Mouse (Mus musculus): ENCODE data around the gene Plb1. TPM values are rescaled to one million over a fixed set of nuclear protein-coding genes. Genes with fewer than 3 reads are reported as not detected.

Gene Plb1
- polyA plus RNA-seq, 1 experiment from 2014 or later = 4.7 TPM

GRCm38 (mm10) chr5:32394586-32394985 lies 162.1 kb downstream of the Plb1 start:
- Histone ChIP-seq H3K27me3 (no peaks in the 10 kb centered on the region), H3K36me3 (no peaks in the 10 kb centered on the region), H3K4me2 (replicated peaks) (no peak overlapping the region), H3K27ac (replicated peaks) (no peak overlapping the region), H3K4me3 (replicated peaks) (no peak overlapping the region), H3K4me1 (no peaks in the 10 kb centered on the region), H3K9me3 (replicated peaks) (no peaks in the 10 kb centered on the region), H3K9ac (no peak overlapping the region)
- ATAC-seq (ENCODE audit: insufficient number of reproducible peaks, low FRiP score, low TSS enrichment, low read depth) = no peak
- 82% methylated on average over 3 of the region's 3 CpGs for WGBS

- H3K4me2 ChIP-seq (replicated peaks) = no peak overlapping the region
- H3K9me3 ChIP-seq (replicated peaks) = no peaks in the 10 kb centered on the region
- no peaks in the 10 kb centered on the region for H3K4me1 ChIP-seq
- no peak overlapping the region for H3K9ac ChIP-seq
- WGBS = 69% methylated on average over 9 of the region's 9 CpGs
- H3K4me3 ChIP-seq (replicated peaks) = no peak overlapping the region
- no peaks in the 10 kb centered on the region for H3K36me3 ChIP-seq
- no peaks in the 10 kb centered on the region for H3K27me3 ChIP-seq
- no peak overlapping the region for H3K27ac ChIP-seq (replicated peaks)
- ATAC-seq (ENCODE audit: insufficient number of reproducible peaks, low FRiP score, low TSS enrichment, low read depth) = no peak
Observed at GRCm38 (mm10) chr5:32395101-32395892, 162.8 kb downstream of the Plb1 start.

GRCm38 (mm10) chr5:32397719-32398118 lies 165.2 kb downstream of the Plb1 start:
- Histone ChIP-seq H3K27me3 (no peaks in the 10 kb centered on the region), H3K9ac (no peak overlapping the region), H3K4me3 (replicated peaks) (no peak overlapping the region), H3K9me3 (replicated peaks) (no peaks in the 10 kb centered on the region), H3K4me1 (no peaks in the 10 kb centered on the region), H3K36me3 (no peaks in the 10 kb centered on the region), H3K4me2 (replicated peaks) (no peak overlapping the region), H3K27ac (replicated peaks) (no peak overlapping the region)
- 63% methylated on average over 3 of the region's 3 CpGs for WGBS
- no peak for ATAC-seq (ENCODE audit: insufficient number of reproducible peaks, low FRiP score, low TSS enrichment, low read depth)

GRCm38 (mm10) chr5:32400926-32401325 lies 168.4 kb downstream of the Plb1 start:
- H3K9ac ChIP-seq = no peak overlapping the region
- no peak overlapping the region for H3K4me3 ChIP-seq (replicated peaks)
- 71% methylated on average over 2 of the region's 2 CpGs for WGBS
- no peaks in the 10 kb centered on the region for H3K9me3 ChIP-seq (replicated peaks)
- peaks cover 9% of the 10 kb centered on the region; the same call in 1 of the 2 replicates for H3K4me1 ChIP-seq
- ATAC-seq (ENCODE audit: insufficient number of reproducible peaks, low FRiP score, low TSS enrichment, low read depth) = no peak
- H3K4me2 ChIP-seq (replicated peaks) = no peak overlapping the region
- H3K27me3 ChIP-seq = no peaks in the 10 kb centered on the region
- no peaks in the 10 kb centered on the region for H3K36me3 ChIP-seq
- H3K27ac ChIP-seq (replicated peaks) = no peak overlapping the region

GRCm38 (mm10) chr5:32403082-32403953 lies 170.8 kb downstream of the Plb1 start:
- H3K27ac ChIP-seq (replicated peaks) = no peak overlapping the region
- no peak overlapping the region for H3K4me2 ChIP-seq (replicated peaks)
- no peak overlapping the region for H3K4me3 ChIP-seq (replicated peaks)
- H3K9me3 ChIP-seq (replicated peaks) = no peaks in the 10 kb centered on the region
- 70% methylated on average over 9 of the region's 9 CpGs for WGBS
- no peak overlapping the region for H3K9ac ChIP-seq
- H3K27me3 ChIP-seq = no peaks in the 10 kb centered on the region
- H3K4me1 ChIP-seq = peaks cover 9% of the 10 kb centered on the region; the same call in 1 of the 2 replicates
- no peak for ATAC-seq (ENCODE audit: insufficient number of reproducible peaks, low FRiP score, low TSS enrichment, low read depth)
- no peaks in the 10 kb centered on the region for H3K36me3 ChIP-seq

- H3K9me3 ChIP-seq (replicated peaks) = no peaks in the 10 kb centered on the region
- ATAC-seq (ENCODE audit: insufficient number of reproducible peaks, low FRiP score, low TSS enrichment, low read depth) = no peak
- no peak overlapping the region for H3K27ac ChIP-seq (replicated peaks)
- no peak overlapping the region for H3K4me2 ChIP-seq (replicated peaks)
- no peak overlapping the region for H3K4me3 ChIP-seq (replicated peaks)
- no peaks in the 10 kb centered on the region for H3K27me3 ChIP-seq
- H3K36me3 ChIP-seq = no peaks in the 10 kb centered on the region
- H3K4me1 ChIP-seq = peaks cover 9% of the 10 kb centered on the region; the same call in 1 of the 2 replicates
- no peak overlapping the region for H3K9ac ChIP-seq
- 27% methylated on average over 4 of the region's 4 CpGs for WGBS
Observed at GRCm38 (mm10) chr5:32405199-32405855, 172.8 kb downstream of the Plb1 start.

GRCm38 (mm10) chr5:32408771-32409170 lies 176.3 kb downstream of the Plb1 start:
- Histone ChIP-seq H3K4me3 (replicated peaks) (no peak overlapping the region), H3K36me3 (no peaks in the 10 kb centered on the region), H3K27ac (replicated peaks) (no peak overlapping the region), H3K27me3 (no peaks in the 10 kb centered on the region), H3K9ac (no peak overlapping the region), H3K4me1 (peaks cover 26% of the 10 kb centered on the region), H3K4me2 (replicated peaks) (no peak overlapping the region), H3K9me3 (replicated peaks) (no peaks in the 10 kb centered on the region)
- no peak for ATAC-seq (ENCODE audit: insufficient number of reproducible peaks, low FRiP score, low TSS enrichment, low read depth)
- 54% methylated on average over 1 of the region's 1 CpGs for WGBS

GRCm38 (mm10) chr5:32409747-32410146 lies 177.2 kb downstream of the Plb1 start:
- H3K4me2 ChIP-seq (replicated peaks) = no peak overlapping the region
- no peak for ATAC-seq (ENCODE audit: insufficient number of reproducible peaks, low FRiP score, low TSS enrichment, low read depth)
- WGBS = 87% methylated on average over 2 of the region's 2 CpGs

GRCm38 (mm10) chr5:32410954-32411688 lies 178.6 kb downstream of the Plb1 start:
- Histone ChIP-seq H3K27ac (replicated peaks) (no peak overlapping the region), H3K4me3 (replicated peaks) (no peak overlapping the region), H3K4me2 (replicated peaks) (no peak overlapping the region), H3K9ac (no peak overlapping the region), H3K9me3 (replicated peaks) (no peaks in the 10 kb centered on the region), H3K27me3 (no peaks in the 10 kb centered on the region), H3K36me3 (no peaks in the 10 kb centered on the region), H3K4me1 (peaks cover 20% of the 10 kb centered on the region)
- ATAC-seq (ENCODE audit: insufficient number of reproducible peaks, low FRiP score, low TSS enrichment, low read depth) = no peak
- WGBS = 68% methylated on average over 3 of the region's 3 CpGs

More at GRCm38 (mm10) chr5:32409747-32410146, 177.2 kb downstream of the Plb1 start:
- Histone ChIP-seq H3K9ac (no peak overlapping the region), H3K27me3 (no peaks in the 10 kb centered on the region), H3K27ac (replicated peaks) (no peak overlapping the region), H3K36me3 (no peaks in the 10 kb centered on the region), H3K4me3 (replicated peaks) (no peak overlapping the region), H3K9me3 (replicated peaks) (no peaks in the 10 kb centered on the region), H3K4me1 (peaks cover 29% of the 10 kb centered on the region)

GRCm38 (mm10) chr5:32412186-32412950 lies 179.9 kb downstream of the Plb1 start:
- Histone ChIP-seq H3K27me3 (no peaks in the 10 kb centered on the region), H3K9ac (no peak overlapping the region), H3K27ac (replicated peaks) (peak overlapping the region; percentile 72), H3K4me3 (replicated peaks) (no peak overlapping the region), H3K4me2 (replicated peaks) (no peak overlapping the region), H3K36me3 (no peaks in the 10 kb centered on the region), H3K4me1 (peaks cover 23% of the 10 kb centered on the region), H3K9me3 (replicated peaks) (no peaks in the 10 kb centered on the region)
- peak; percentile 88 for ATAC-seq (ENCODE audit: insufficient number of reproducible peaks, low FRiP score, low TSS enrichment, low read depth)
- WGBS = 10% methylated on average over 1 of the region's 1 CpGs
